Mouse (Mus musculus): ENCODE measurements around the gene Ugt1a9. TPM values are rescaled to one million over a fixed set of nuclear protein-coding genes. Genes with fewer than 3 reads are reported as not detected.
"Not testable (repeated sequence)": the region's sequence is repeated elsewhere in the genome, so short reads cannot be mapped to it uniquely, and the experiment has no call there.

Gene Ugt1a9
- polyA plus RNA-seq, 1 experiment from 2014 or later: not detected

- WGBS: 78% methylated on average over 3 of the region's 3 CpGs
- H3K27ac ChIP-seq (ENCODE audit: low read length); H3K4me3 ChIP-seq (ENCODE audit: low read depth, low read length); H3K9me3 ChIP-seq (replicated peaks; ENCODE audit: control insufficient read depth, low read length, poor library complexity, severe bottlenecking); ATAC-seq; H3K36me3 ChIP-seq (ENCODE audit: control insufficient read depth, insufficient read depth, low read length); H3K27me3 ChIP-seq (ENCODE audit: control insufficient read depth, insufficient read depth, low read depth, low read length); H3K9ac ChIP-seq (ENCODE audit: low read depth, low read length); H3K4me1 ChIP-seq (ENCODE audit: control insufficient read depth, insufficient read depth, low read length); H3K4me2 ChIP-seq (ENCODE audit: low read length): not testable (repeated sequence)
Measured at GRCm38 (mm10) chr1:88103019-88103418, 32.4 kb downstream of the Ugt1a9 start, which contains the start of gene Ugt1a6b. TSS of gene Ugt1a6b (plus strand) at chr1:88103252.

- not testable (repeated sequence) for H3K36me3 ChIP-seq (ENCODE audit: control insufficient read depth, insufficient read depth, low read length); H3K27me3 ChIP-seq (ENCODE audit: control insufficient read depth, insufficient read depth, low read depth, low read length); H3K4me2 ChIP-seq (ENCODE audit: low read length); H3K9me3 ChIP-seq (replicated peaks; ENCODE audit: control insufficient read depth, low read length, poor library complexity, severe bottlenecking); H3K27ac ChIP-seq (ENCODE audit: low read length); ATAC-seq; H3K9ac ChIP-seq (ENCODE audit: low read depth, low read length); H3K4me1 ChIP-seq (ENCODE audit: control insufficient read depth, insufficient read depth, low read length); H3K4me3 ChIP-seq (ENCODE audit: low read depth, low read length)
- WGBS: 89% methylated on average over 4 of the region's 5 CpGs
Measured at GRCm38 (mm10) chr1:88103697-88104468, 33.3 kb downstream of the Ugt1a9 start.

DNA sequence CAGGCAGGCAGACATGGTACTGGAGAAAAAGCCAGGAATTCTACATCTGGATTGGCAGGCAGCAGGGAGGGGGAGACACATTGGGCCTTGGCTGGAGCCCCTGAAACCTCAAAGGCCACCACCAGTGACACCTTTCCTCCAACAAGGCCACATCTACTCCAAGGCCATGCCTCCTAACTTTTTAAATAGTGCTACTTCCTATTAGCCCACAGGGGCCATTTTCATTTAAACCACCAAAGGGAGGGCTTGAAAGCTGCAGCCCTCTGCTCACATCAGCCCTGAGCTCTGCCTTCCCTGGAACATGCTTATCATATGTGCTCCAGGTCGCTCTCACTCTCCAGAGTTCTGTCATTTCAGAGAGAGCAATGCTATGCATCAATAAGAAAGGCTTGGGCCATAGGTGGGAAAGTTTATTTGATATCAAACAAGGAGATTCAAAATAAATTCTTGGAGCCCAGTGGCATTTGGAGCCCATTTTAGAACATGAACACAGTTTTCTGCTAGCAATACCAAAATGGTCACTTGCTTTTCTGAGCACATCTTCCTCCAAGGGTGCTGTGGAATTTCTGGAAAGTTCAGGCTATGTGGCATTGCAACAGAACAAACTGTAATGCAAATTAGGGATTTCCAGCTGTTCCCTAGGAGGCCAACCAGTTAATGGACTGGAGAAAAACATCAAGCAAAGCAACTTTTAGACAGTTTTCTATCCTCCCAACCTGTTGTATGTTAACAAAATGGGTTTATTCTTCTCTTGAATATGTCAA, 34.2 kb downstream of the Ugt1a9 start:
- H3K36me3 ChIP-seq (ENCODE audit: control insufficient read depth, insufficient read depth, low read length): no peaks in the 10 kb centered on the region
- H3K4me1 ChIP-seq (ENCODE audit: control insufficient read depth, insufficient read depth, low read length): no peaks in the 10 kb centered on the region
- no peak overlapping the region for H3K9ac ChIP-seq (ENCODE audit: low read depth, low read length)
- H3K4me3 ChIP-seq (ENCODE audit: low read depth, low read length): no peak overlapping the region
- no peaks in the 10 kb centered on the region for H3K27me3 ChIP-seq (ENCODE audit: control insufficient read depth, insufficient read depth, low read depth, low read length)
- 87% methylated on average over 1 of the region's 1 CpGs for WGBS
- H3K27ac ChIP-seq (ENCODE audit: low read length): no peak overlapping the region
- H3K9me3 ChIP-seq (replicated peaks; ENCODE audit: control insufficient read depth, low read length, poor library complexity, severe bottlenecking): no peaks in the 10 kb centered on the region
- no peak overlapping the region for H3K4me2 ChIP-seq (ENCODE audit: low read length)
- ATAC-seq: no peak

DNA sequence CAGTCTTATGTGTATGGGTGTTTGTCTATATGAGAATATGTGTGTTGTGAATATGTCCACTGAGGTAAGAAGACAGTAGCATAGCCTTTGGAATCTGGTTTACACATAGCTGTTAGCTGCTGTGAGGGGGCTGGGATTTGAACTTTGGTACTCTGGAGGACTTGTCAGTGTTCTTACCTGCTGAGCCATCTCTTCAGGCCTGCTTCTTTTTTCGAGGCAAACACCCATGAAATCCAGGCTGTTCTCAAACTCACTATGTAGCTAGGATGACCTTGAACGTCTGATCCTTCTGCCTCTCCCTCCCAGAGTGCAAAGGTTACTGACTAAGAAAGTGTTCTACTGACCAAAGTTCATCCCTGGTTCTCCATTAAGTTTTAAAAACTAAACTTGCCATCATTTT, 35.1 kb downstream of the Ugt1a9 start:
- H3K27me3 ChIP-seq (ENCODE audit: control insufficient read depth, insufficient read depth, low read depth, low read length): no peaks in the 10 kb centered on the region
- no peaks in the 10 kb centered on the region for H3K36me3 ChIP-seq (ENCODE audit: control insufficient read depth, insufficient read depth, low read length)
- H3K4me3 ChIP-seq (ENCODE audit: low read depth, low read length): no peak overlapping the region
- WGBS: 67% methylated on average over 2 of the region's 2 CpGs
- H3K9ac ChIP-seq (ENCODE audit: low read depth, low read length): no peak overlapping the region
- no peak overlapping the region for H3K4me2 ChIP-seq (ENCODE audit: low read length)
- no peak overlapping the region for H3K27ac ChIP-seq (ENCODE audit: low read length)
- ATAC-seq: no peak
- no peaks in the 10 kb centered on the region for H3K4me1 ChIP-seq (ENCODE audit: control insufficient read depth, insufficient read depth, low read length)
- H3K9me3 ChIP-seq (replicated peaks; ENCODE audit: control insufficient read depth, low read length, poor library complexity, severe bottlenecking): no peaks in the 10 kb centered on the region

DNA sequence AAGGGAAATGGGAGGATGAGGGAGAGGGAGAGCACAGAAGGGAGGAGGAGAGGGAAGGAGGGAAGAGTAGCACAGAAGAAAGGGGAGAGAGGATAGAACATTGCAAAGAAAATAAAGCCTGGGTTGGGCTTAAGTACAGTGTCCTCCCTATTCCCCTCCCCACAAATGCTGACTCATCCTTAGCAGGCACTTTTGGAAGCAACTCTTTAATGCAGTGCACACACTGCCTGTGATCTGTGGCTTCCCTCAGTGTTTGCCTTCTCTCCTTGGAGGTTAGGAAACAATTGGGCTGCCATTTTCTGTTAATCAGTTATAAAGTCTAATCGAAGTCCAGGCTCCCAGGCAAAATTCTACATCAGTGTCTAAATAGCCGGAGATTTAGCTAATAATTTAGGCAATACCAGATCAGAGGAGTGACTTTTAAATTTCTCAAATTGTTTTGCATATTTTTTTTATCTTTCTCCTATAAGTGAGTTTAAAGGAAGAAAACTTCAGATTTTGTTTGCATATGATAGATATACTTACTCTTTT, 38.5 kb downstream of the Ugt1a9 start:
- not testable (repeated sequence) for H3K4me3 ChIP-seq (ENCODE audit: low read depth, low read length); H3K4me1 ChIP-seq (ENCODE audit: control insufficient read depth, insufficient read depth, low read length); H3K9ac ChIP-seq (ENCODE audit: low read depth, low read length); H3K27ac ChIP-seq (ENCODE audit: low read length); H3K9me3 ChIP-seq (replicated peaks; ENCODE audit: control insufficient read depth, low read length, poor library complexity, severe bottlenecking); ATAC-seq; H3K27me3 ChIP-seq (ENCODE audit: control insufficient read depth, insufficient read depth, low read depth, low read length); H3K36me3 ChIP-seq (ENCODE audit: control insufficient read depth, insufficient read depth, low read length); H3K4me2 ChIP-seq (ENCODE audit: low read length)
- 89% methylated on average over 2 of the region's 2 CpGs for WGBS

DNA sequence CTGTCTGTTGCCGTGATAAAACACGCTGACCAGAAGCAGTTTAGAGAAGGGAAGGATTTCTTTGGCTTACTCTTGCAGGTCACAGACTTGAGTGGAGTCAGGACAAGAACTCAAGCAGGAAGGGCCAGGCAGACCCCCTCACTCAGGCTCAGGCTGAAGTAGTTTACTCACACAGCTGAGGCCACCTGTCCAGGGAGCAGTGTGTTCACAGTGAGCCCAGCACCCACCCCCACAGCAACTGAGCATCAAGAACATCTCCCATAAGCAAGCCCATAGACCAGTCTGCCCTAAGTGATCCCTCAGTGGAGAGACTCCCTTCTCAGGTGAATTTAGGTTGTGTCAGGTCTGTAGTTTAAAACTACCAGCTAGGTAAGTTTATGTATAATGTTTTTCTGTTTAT, 39.0 kb downstream of the Ugt1a9 start:
- not testable (repeated sequence) for H3K4me1 ChIP-seq (ENCODE audit: control insufficient read depth, insufficient read depth, low read length); H3K9ac ChIP-seq (ENCODE audit: low read depth, low read length); H3K9me3 ChIP-seq (replicated peaks; ENCODE audit: control insufficient read depth, low read length, poor library complexity, severe bottlenecking); H3K27ac ChIP-seq (ENCODE audit: low read length); H3K4me2 ChIP-seq (ENCODE audit: low read length); ATAC-seq; H3K27me3 ChIP-seq (ENCODE audit: control insufficient read depth, insufficient read depth, low read depth, low read length); H3K4me3 ChIP-seq (ENCODE audit: low read depth, low read length); H3K36me3 ChIP-seq (ENCODE audit: control insufficient read depth, insufficient read depth, low read length)
- 82% methylated on average over 2 of the region's 2 CpGs for WGBS

DNA sequence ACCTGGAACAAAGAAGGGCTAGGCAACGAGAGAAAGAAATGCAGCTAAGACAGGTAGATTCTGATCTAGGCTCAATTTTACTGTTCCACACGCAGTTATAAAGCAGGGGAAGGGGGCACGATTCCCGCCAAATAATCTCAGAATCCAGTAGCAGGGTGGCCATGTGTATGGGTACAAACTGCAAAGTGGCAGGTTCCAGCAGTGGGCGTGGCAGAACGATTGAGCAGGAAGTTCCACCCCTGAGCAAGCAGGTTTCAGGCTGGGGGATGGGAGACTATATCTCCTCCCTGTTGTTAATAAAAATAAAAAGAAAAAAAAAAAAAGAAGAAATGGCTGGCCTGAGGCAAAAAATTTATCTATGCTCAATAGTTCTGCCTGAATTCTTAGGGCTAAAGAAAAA, 42.2 kb downstream of the Ugt1a9 start:
- not testable (repeated sequence) for H3K27me3 ChIP-seq (ENCODE audit: control insufficient read depth, insufficient read depth, low read depth, low read length); ATAC-seq
- 95% methylated on average over 6 of the region's 6 CpGs for WGBS

DNA sequence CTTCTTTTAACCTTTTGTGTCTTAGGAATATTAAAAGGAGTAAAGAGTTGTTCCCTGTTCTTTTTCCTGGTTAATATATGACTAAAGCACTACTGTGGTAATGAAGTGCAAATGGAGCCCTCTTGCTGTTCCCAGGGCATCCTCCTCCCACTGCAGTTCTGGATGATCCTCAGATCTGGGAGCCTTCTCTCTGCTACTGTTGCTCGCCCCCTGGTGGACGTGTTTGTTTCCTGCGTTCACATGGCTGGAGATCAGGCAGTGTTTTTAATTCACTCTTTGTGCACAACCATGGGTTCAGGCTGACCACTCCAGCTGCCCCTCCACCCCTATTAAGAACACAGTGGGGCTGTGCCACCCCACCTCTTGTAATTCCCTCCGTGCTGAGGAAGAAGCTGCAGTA, 50.0 kb downstream of the Ugt1a9 start:
- H3K36me3 ChIP-seq (ENCODE audit: control insufficient read depth, insufficient read depth, low read length); H3K4me2 ChIP-seq (ENCODE audit: low read length); ATAC-seq; H3K27me3 ChIP-seq (ENCODE audit: control insufficient read depth, insufficient read depth, low read depth, low read length); H3K9ac ChIP-seq (ENCODE audit: low read depth, low read length); H3K27ac ChIP-seq (ENCODE audit: low read length); H3K9me3 ChIP-seq (replicated peaks; ENCODE audit: control insufficient read depth, low read length, poor library complexity, severe bottlenecking); H3K4me1 ChIP-seq (ENCODE audit: control insufficient read depth, insufficient read depth, low read length); H3K4me3 ChIP-seq (ENCODE audit: low read depth, low read length): not testable (repeated sequence)
- 11% methylated on average over 4 of the region's 4 CpGs for WGBS

More for the DNA sequence above, 42.2 kb downstream of the Ugt1a9 start:
- H3K9ac ChIP-seq (ENCODE audit: low read depth, low read length); H3K4me1 ChIP-seq (ENCODE audit: control insufficient read depth, insufficient read depth, low read length); H3K27ac ChIP-seq (ENCODE audit: low read length); H3K36me3 ChIP-seq (ENCODE audit: control insufficient read depth, insufficient read depth, low read length); H3K9me3 ChIP-seq (replicated peaks; ENCODE audit: control insufficient read depth, low read length, poor library complexity, severe bottlenecking); H3K4me2 ChIP-seq (ENCODE audit: low read length); H3K4me3 ChIP-seq (ENCODE audit: low read depth, low read length): not testable (repeated sequence)

- ATAC-seq; H3K36me3 ChIP-seq (ENCODE audit: control insufficient read depth, insufficient read depth, low read length); H3K4me2 ChIP-seq (ENCODE audit: low read length); H3K27me3 ChIP-seq (ENCODE audit: control insufficient read depth, insufficient read depth, low read depth, low read length); H3K27ac ChIP-seq (ENCODE audit: low read length); H3K4me3 ChIP-seq (ENCODE audit: low read depth, low read length); H3K9me3 ChIP-seq (replicated peaks; ENCODE audit: control insufficient read depth, low read length, poor library complexity, severe bottlenecking); H3K9ac ChIP-seq (ENCODE audit: low read depth, low read length); H3K4me1 ChIP-seq (ENCODE audit: control insufficient read depth, insufficient read depth, low read length): not testable (repeated sequence)
- WGBS: no CpG with 5 or more reads among the region's 1 CpGs
Measured at GRCm38 (mm10) chr1:88121521-88121920, 50.9 kb downstream of the Ugt1a9 start.

All from midbrain, embryonic 16.5 days (tissue).